Mouse (Mus musculus): ENCODE data around the gene D6Ertd527e.

The D6Ertd527e gene

GRCm38 (mm10) chr6:87111493-87111892, 6.9 kb downstream of the D6Ertd527e start:
- no peak for DNase-seq (ENCODE audit: low read depth in 2 of 2, low spot score in 2 of 2)

GRCm38 (mm10) chr6:87112125-87112524, 7.6 kb downstream of the D6Ertd527e start:
- DNase-seq (ENCODE audit: low read depth in 2 of 2, low spot score in 2 of 2): no peak

- DNase-seq (ENCODE audit: low read depth in 2 of 2, low spot score in 2 of 2): no peak
These were observed 11.4 kb downstream of the D6Ertd527e start for GRCm38 (mm10) chr6:87115981-87116380.

GRCm38 (mm10) chr6:87116596-87116995, 12.1 kb downstream of the D6Ertd527e start:
- DNase-seq (ENCODE audit: low read depth in 2 of 2, low spot score in 2 of 2): no peak

DNA sequence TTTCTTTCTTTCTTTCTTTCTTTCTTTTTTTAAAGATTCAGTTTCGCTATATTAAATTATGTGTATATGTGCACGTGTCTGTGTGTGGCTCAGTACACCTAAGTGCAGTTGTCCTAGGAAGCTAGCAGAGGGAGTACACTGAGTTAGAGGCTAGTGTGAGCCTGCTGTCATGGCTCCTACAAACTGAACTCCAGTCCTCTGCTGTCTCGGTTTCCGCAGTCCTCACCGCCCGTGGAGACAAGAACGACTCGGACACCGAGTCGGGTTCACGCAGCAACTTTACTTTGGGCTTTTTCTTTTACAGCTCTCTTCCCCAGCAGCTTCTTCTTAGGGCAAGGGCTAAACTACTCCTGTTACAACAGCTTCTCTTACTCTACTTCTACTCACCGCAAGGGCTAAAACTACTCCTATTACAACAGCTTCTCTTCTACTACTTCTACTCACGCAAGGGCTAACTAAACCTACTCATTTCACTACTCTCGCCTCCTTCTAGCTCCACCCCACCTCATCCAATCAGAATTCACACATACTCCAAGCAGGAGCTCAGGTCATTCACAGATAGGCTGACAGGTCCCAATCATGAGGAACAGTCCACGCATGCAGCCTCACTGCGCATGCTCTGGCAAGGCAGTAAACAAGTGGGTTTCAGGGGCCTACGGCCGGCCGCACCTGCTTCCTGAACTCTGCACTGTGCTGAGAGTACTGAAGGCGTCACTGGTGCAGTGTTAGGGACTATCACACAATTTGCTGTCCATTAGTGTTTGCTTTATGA, 14.7 kb downstream of the D6Ertd527e start:
- DNase-seq (ENCODE audit: low read depth in 2 of 2, low spot score in 2 of 2): peak; percentile 54 to 69

DNA sequence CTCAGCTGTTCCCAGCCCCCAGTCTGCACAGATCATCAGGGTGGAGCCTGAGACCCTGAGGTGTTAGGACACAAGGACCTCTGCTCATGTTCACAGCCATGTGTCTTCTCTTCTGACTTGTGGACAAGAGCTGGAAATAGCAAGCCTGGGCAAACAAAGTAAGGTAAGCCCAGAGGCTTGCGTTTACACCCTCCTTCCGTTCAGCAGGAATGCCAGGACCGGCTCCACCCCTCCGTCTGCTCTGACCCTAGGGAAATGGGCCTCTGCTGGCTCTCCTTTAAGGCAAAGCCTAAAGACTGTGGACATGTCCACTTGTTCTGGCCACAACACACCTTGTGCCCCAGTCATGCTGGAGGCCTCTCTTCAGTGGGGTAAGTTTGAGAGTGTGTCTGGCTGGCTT, 15.4 kb downstream of the D6Ertd527e start:
- no peak for DNase-seq (ENCODE audit: low read depth in 2 of 2, low spot score in 2 of 2)

- no peak for DNase-seq (ENCODE audit: low read depth in 2 of 2, low spot score in 2 of 2)
These were observed 16.1 kb downstream of the D6Ertd527e start for GRCm38 (mm10) chr6:87120661-87121060.

DNA sequence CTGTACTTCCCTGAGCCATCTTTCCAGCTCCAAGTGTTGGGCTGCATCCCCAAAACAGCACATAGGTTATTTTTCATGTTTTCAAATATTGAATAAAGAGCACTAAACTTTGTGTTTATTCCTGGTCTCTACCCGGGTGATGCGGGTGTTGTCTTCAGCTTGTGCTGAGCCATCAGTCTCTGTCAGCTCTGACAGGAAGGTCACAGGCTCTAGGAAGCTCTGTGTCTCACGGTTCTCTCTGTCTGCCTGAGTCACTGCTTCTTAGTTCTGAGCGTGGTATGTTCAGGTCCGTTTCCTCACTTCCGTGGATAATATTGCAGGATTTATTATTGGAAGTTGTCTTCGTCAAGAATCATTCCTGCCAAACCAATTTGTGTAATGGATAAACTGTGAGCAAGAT, 17.4 kb downstream of the D6Ertd527e start:
- DNase-seq (ENCODE audit: low read depth in 2 of 2, low spot score in 2 of 2): no peak

DNA sequence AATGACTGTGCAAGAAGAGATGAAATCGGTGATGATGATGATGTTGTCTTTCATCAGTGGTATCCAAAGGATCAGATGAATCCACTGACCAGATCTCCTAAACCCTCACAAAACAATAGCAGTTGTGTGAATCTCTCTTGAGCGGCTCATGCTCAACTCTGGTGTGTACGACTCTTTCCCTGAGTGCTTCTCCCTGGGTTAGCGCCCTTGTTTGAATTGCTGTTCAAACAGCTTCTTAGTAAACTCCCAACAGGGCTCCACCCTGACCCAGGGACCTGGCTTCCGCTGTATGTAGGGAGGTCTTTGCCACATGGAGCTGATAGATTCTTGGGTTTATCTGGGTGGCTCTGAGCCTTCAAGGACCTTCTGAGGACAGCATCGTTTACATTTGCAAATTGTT, 18.9 kb downstream of the D6Ertd527e start:
- no peak for DNase-seq (ENCODE audit: low read depth in 2 of 2, low spot score in 2 of 2)

GRCm38 (mm10) chr6:87123973-87124372, 19.4 kb downstream of the D6Ertd527e start:
- no peak for DNase-seq (ENCODE audit: low read depth in 2 of 2, low spot score in 2 of 2)

- no peak for DNase-seq (ENCODE audit: low read depth in 2 of 2, low spot score in 2 of 2)
These were observed 22.7 kb downstream of the D6Ertd527e start for GRCm38 (mm10) chr6:87127049-87127753.

DNA sequence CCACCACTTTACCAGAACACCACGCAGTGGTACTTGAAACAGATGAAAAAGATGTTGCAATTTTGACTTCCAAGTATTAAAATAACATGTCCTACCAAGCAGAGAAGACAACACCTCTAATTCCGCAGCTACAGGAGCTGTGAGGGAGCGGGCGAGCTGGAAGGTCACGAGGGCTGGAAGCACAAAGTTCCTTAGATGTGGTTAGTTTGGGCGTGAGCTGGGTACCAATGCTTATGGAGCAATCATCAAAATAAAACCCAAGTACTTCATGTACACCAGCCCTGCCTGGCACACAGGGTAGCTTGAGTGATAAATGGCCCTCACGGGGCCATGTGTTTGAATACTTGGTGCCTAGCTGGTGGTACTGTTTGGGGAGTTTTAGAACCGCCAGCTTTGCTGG, 25.3 kb downstream of the D6Ertd527e start:
- DNase-seq (ENCODE audit: low read depth in 2 of 2, low spot score in 2 of 2): no peak

- no peak for DNase-seq (ENCODE audit: low read depth in 2 of 2, low spot score in 2 of 2)
These were observed 26.1 kb downstream of the D6Ertd527e start for GRCm38 (mm10) chr6:87130628-87131027.

- no peak for DNase-seq (ENCODE audit: low read depth in 2 of 2, low spot score in 2 of 2)
These were observed 26.5 kb downstream of the D6Ertd527e start for GRCm38 (mm10) chr6:87131078-87131477.

- DNase-seq (ENCODE audit: low read depth in 2 of 2, low spot score in 2 of 2): no peak
These were observed 29.0 kb downstream of the D6Ertd527e start for GRCm38 (mm10) chr6:87133520-87133919.

DNA sequence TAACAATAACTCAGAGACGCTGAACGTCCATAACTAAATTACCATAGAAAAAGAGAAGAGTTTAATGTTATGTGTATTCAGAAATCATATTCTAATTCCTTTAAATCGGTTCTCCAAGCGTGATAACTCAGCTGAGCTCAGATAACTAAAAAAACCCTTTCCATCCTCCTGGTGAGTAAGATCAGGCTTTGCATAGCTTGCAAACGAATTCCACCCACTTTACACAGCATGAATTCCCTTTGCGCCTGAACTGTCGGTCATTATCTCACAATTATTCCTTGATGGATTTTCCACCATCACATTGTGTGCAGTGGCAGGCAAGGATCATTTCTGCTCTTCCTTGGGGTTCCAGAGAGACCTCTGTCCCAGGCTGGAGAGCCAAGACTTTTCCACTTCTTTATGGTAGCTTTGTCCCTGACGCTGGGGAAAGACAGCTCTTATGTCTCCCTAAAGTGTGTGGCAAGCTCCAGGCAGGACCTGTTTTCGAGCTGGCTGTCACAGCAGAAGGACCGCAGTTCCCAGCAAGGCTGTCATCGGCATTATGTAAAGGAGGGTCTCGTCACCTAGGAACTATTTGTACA, 29.5 kb downstream of the D6Ertd527e start:
- no peak for DNase-seq (ENCODE audit: low read depth in 2 of 2, low spot score in 2 of 2)

- DNase-seq (ENCODE audit: low read depth in 2 of 2, low spot score in 2 of 2): no peak
These were observed 33.9 kb downstream of the D6Ertd527e start for GRCm38 (mm10) chr6:87138479-87138878.

DNA sequence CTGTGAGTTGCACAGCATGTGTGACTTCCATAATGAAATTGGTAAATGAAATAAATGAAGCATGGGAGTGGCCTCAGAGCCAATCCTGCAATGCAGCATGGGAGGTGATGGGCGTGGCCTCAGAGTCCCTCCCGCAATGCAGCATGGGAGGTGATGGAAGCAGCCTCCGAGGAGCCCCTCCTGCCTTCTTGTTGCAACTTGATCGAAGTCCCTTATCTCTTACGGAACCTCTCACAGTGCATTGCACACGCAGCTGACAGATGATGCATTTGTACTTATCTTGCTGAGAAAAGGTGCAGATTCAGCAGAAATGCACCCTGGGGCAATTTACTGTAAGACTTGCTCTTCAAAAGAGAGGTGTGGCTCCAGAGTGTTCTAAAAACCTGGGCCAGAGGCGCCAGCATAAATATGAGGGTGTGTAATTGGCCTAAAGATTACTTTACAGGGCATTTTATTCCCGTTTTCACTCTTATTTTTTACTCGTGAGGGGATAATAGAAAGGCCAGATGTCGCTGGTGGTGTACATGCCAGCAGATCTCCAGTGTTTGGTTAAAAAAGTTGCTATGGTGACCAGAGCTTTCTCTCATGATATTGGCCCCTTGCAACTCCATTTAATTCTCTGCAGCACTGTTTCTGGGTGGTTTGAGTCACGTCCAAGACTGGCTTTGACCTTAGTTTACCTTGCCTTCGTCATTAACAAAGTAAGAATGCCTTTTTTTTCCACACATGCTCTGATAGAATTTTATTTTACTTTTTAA, 35.4 kb downstream of the D6Ertd527e start:
- DNase-seq (ENCODE audit: low read depth in 2 of 2, low spot score in 2 of 2): no peak

DNA sequence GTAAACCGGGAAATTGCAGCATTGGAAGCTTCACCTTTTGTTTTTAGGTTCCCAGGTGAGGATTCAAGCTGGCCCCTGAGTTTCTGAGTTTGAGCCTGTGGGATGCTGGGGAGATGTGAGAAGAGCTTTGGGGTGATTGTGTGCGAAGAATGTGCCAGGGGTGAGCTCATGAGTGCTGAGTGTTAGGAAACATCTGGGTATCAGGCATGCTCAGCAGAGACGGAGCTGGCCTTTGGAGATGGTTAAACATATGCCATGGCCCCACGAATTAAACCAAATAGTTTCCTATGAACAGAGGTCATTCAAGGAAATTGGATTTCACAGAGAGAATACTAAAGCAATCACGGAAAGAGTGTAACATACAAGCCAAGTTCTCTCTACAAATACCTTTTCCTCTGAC, 37.7 kb downstream of the D6Ertd527e start:
- no peak for DNase-seq (ENCODE audit: low read depth in 2 of 2, low spot score in 2 of 2)

GRCm38 (mm10) chr6:87143594-87143993, 39.0 kb downstream of the D6Ertd527e start:
- no peak for DNase-seq (ENCODE audit: low read depth in 2 of 2, low spot score in 2 of 2)

- no peak for DNase-seq (ENCODE audit: low read depth in 2 of 2, low spot score in 2 of 2)
These were observed 43.4 kb downstream of the D6Ertd527e start for GRCm38 (mm10) chr6:87147921-87148320.

Data from CD8-positive naive resting alpha-beta T cell, adult 2 months (primary cell).